Mouse (Mus musculus): ENCODE measurements around the gene Magi1. TPM values are rescaled to one million over a fixed set of nuclear protein-coding genes. Genes with fewer than 3 reads are reported as not detected.

Magi1 gene
- polyA plus RNA-seq, 1 experiment from 2014 or later: 7.9 TPM

GRCm38 (mm10) chr6:94146206-94146493 is 137.6 kb downstream of the Magi1 start:
- Histone ChIP-seq H3K9me3 (ENCODE audit: control insufficient read depth, low read length) (no peaks in the 10 kb centered on the region), H3K36me3 (ENCODE audit: control insufficient read depth, insufficient read depth, low read length) (no peaks in the 10 kb centered on the region), H3K9ac (ENCODE audit: low read length) (no peak overlapping the region), H3K4me1 (ENCODE audit: control insufficient read depth in 2 of 2, insufficient read depth in 2 of 2, low read length in 2 of 2) (peaks cover 12 to 45% of the 10 kb centered on the region in 2 experiments), H3K27ac (replicated peaks in 1 of 2; ENCODE audit: control insufficient read depth in 1 of 2, insufficient read depth in 1 of 2, low read depth in 2 of 2, low read length in 2 of 2) (no peak overlapping the region), H3K4me2 (ENCODE audit: low read length) (no peak overlapping the region), H3K27me3 (ENCODE audit: control insufficient read depth, insufficient read depth, low read length) (no peaks in the 10 kb centered on the region), H3K4me3 (ENCODE audit: control insufficient read depth in 1 of 2, insufficient read depth in 1 of 2, low read depth in 1 of 2, low read length in 2 of 2) (no peak overlapping the region)
- no peak for ATAC-seq (ENCODE audit: insufficient number of reproducible peaks, insufficient read depth, low FRiP score, low read depth)
- 32% methylated on average over 1 of the region's 1 CpGs for WGBS

DNA sequence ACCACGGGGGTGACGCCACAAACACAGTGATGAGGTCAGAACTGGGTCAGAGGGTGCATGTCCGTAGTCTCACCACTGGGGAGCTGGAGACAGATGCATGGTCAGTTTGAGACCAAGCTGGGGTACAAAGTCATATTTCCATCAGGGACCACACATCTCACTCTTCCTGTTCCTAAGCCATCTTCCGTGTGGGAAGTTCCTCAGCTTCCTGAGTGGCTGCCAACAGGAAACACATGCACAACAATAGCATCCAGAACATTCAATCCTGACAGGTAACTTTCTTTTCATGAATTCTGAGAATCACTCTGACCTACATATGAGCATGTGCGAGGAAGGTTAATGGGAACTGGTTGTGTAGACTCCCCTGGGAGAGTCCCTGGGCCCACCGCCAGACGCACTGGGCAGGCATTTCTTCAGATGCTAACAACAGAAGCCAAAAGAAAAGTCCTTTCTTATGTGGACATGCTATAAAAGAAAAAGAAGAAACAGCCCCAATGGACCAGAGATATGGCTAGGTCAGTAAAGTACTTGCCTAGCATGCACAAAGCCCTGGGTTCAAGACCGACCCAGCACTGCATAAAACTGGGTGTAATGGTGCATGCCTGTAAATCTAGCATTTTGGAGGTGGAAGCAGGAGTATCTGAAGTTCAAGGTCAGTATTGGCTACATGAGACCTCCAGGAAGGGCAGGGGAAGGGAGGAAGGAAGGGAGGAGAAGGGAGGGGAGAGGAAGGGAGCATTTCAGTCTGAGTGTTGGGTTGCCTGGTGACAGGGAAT is 138.1 kb downstream of the Magi1 start:
- Histone ChIP-seq H3K4me1 (ENCODE audit: control insufficient read depth in 2 of 2, insufficient read depth in 2 of 2, low read length in 2 of 2) (peaks cover 10 to 40% of the 10 kb centered on the region in 2 experiments), H3K9ac (ENCODE audit: low read length) (no peak overlapping the region), H3K27me3 (ENCODE audit: control insufficient read depth, insufficient read depth, low read length) (no peaks in the 10 kb centered on the region), H3K4me2 (ENCODE audit: low read length) (no peak overlapping the region), H3K36me3 (ENCODE audit: control insufficient read depth, insufficient read depth, low read length) (no peaks in the 10 kb centered on the region), H3K27ac (replicated peaks in 1 of 2; ENCODE audit: control insufficient read depth in 1 of 2, insufficient read depth in 1 of 2, low read depth in 2 of 2, low read length in 2 of 2) (0 out of 4 replicates have a peak overlapping the region, but pooled peaks of 1 of the 2 experiments have one; percentile 31), H3K9me3 (ENCODE audit: control insufficient read depth, low read length) (no peaks in the 10 kb centered on the region), H3K4me3 (ENCODE audit: control insufficient read depth in 1 of 2, insufficient read depth in 1 of 2, low read depth in 1 of 2, low read length in 2 of 2) (no peak overlapping the region)
- no peak for ATAC-seq (ENCODE audit: insufficient number of reproducible peaks, insufficient read depth, low FRiP score, low read depth)
- WGBS: 83% methylated on average over 8 of the region's 8 CpGs

- peaks cover 2 to 27% of the 10 kb centered on the region in 2 experiments; a peak in 3 of 4 replicates for H3K4me1 ChIP-seq (ENCODE audit: control insufficient read depth in 2 of 2, insufficient read depth in 2 of 2, low read length in 2 of 2)
- H3K36me3 ChIP-seq (ENCODE audit: control insufficient read depth, insufficient read depth, low read length): no peaks in the 10 kb centered on the region
- H3K27ac ChIP-seq (replicated peaks in 1 of 2; ENCODE audit: control insufficient read depth in 1 of 2, insufficient read depth in 1 of 2, low read depth in 2 of 2, low read length in 2 of 2): no peak overlapping the region
- H3K27me3 ChIP-seq (ENCODE audit: control insufficient read depth, insufficient read depth, low read length): no peaks in the 10 kb centered on the region
- no peaks in the 10 kb centered on the region for H3K9me3 ChIP-seq (ENCODE audit: control insufficient read depth, low read length)
- no peak overlapping the region for H3K4me3 ChIP-seq (ENCODE audit: control insufficient read depth in 1 of 2, insufficient read depth in 1 of 2, low read depth in 1 of 2, low read length in 2 of 2)
- ATAC-seq (ENCODE audit: insufficient number of reproducible peaks, insufficient read depth, low FRiP score, low read depth): no peak
- H3K9ac ChIP-seq (ENCODE audit: low read length): no peak overlapping the region
- H3K4me2 ChIP-seq (ENCODE audit: low read length): no peak overlapping the region
- WGBS: 85% methylated on average over 2 of the region's 2 CpGs
Measured at GRCm38 (mm10) chr6:94142493-94142892, 141.2 kb downstream of the Magi1 start.

GRCm38 (mm10) chr6:94141496-94141895 is 142.2 kb downstream of the Magi1 start:
- no peak overlapping the region for H3K27ac ChIP-seq (replicated peaks in 1 of 2; ENCODE audit: control insufficient read depth in 1 of 2, insufficient read depth in 1 of 2, low read depth in 2 of 2, low read length in 2 of 2)
- H3K27me3 ChIP-seq (ENCODE audit: control insufficient read depth, insufficient read depth, low read length): no peaks in the 10 kb centered on the region
- whole genome bisulfite sequencing: 40% methylated on average over 2 of the region's 2 CpGs
- no peak overlapping the region for H3K9ac ChIP-seq (ENCODE audit: low read length)
- ATAC-seq (ENCODE audit: insufficient number of reproducible peaks, insufficient read depth, low FRiP score, low read depth): no peak
- no peaks in the 10 kb centered on the region for H3K9me3 ChIP-seq (ENCODE audit: control insufficient read depth, low read length)
- H3K4me2 ChIP-seq (ENCODE audit: low read length): no peak overlapping the region
- peaks cover 2 to 22% of the 10 kb centered on the region in 2 experiments; a peak in 3 of 4 replicates for H3K4me1 ChIP-seq (ENCODE audit: control insufficient read depth in 2 of 2, insufficient read depth in 2 of 2, low read length in 2 of 2)
- no peak overlapping the region for H3K4me3 ChIP-seq (ENCODE audit: control insufficient read depth in 1 of 2, insufficient read depth in 1 of 2, low read depth in 1 of 2, low read length in 2 of 2)
- H3K36me3 ChIP-seq (ENCODE audit: control insufficient read depth, insufficient read depth, low read length): no peaks in the 10 kb centered on the region

- no peak overlapping the region for H3K9ac ChIP-seq (ENCODE audit: low read length)
- H3K9me3 ChIP-seq (ENCODE audit: control insufficient read depth, low read length): no peaks in the 10 kb centered on the region
- H3K36me3 ChIP-seq (ENCODE audit: control insufficient read depth, insufficient read depth, low read length): no peaks in the 10 kb centered on the region
- no peak for ATAC-seq (ENCODE audit: insufficient number of reproducible peaks, insufficient read depth, low FRiP score, low read depth)
- peaks cover 0 to 7% of the 10 kb centered on the region in 2 experiments; a peak in 1 of 4 replicates for H3K4me1 ChIP-seq (ENCODE audit: control insufficient read depth in 2 of 2, insufficient read depth in 2 of 2, low read length in 2 of 2)
- H3K27me3 ChIP-seq (ENCODE audit: control insufficient read depth, insufficient read depth, low read length): no peaks in the 10 kb centered on the region
- WGBS: 88% methylated on average over 3 of the region's 3 CpGs
- H3K4me2 ChIP-seq (ENCODE audit: low read length): no peak overlapping the region
- no peak overlapping the region for H3K27ac ChIP-seq (replicated peaks in 1 of 2; ENCODE audit: control insufficient read depth in 1 of 2, insufficient read depth in 1 of 2, low read depth in 2 of 2, low read length in 2 of 2)
- H3K4me3 ChIP-seq (ENCODE audit: control insufficient read depth in 1 of 2, insufficient read depth in 1 of 2, low read depth in 1 of 2, low read length in 2 of 2): no peak overlapping the region
Measured at GRCm38 (mm10) chr6:94139952-94140414, 143.7 kb downstream of the Magi1 start.

- Histone ChIP-seq H3K4me3 (ENCODE audit: control insufficient read depth in 1 of 2, insufficient read depth in 1 of 2, low read depth in 1 of 2, low read length in 2 of 2) (no peak overlapping the region), H3K4me1 (ENCODE audit: control insufficient read depth in 2 of 2, insufficient read depth in 2 of 2, low read length in 2 of 2) (0 out of 4 replicates have a peak, but pooled peaks cover 0 to 16% of the 10 kb centered on the region in 2 experiments)
- 85% methylated on average over 3 of the region's 3 CpGs for WGBS
Measured at GRCm38 (mm10) chr6:94136693-94137092, 147.0 kb downstream of the Magi1 start.

DNA sequence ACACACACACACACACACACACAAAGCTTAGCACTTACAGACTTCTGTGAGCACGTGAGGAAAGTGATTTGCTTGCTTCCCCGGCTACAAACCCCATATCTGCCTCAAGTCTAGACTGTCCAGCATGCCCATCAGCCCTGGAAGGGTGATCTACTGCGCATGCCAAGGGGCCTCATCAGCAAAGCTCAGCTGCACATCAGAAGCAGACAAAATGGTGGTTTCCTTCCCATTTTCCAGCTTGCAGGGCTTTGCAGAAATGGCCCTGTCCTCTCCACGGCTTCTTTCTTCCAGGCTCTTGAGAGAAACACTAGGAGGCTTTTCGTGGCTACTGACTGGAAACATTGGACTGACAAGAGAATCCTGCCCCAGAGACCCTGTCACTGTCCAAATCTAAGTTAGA is 149.6 kb downstream of the Magi1 start:
- Histone ChIP-seq H3K4me1 (ENCODE audit: control insufficient read depth in 2 of 2, insufficient read depth in 2 of 2, low read length in 2 of 2) (peaks cover 2 to 21% of the 10 kb centered on the region in 2 experiments), H3K9ac (ENCODE audit: low read length) (no peak overlapping the region), H3K9me3 (ENCODE audit: control insufficient read depth, low read length) (no peaks in the 10 kb centered on the region), H3K4me3 (ENCODE audit: control insufficient read depth in 1 of 2, insufficient read depth in 1 of 2, low read depth in 1 of 2, low read length in 2 of 2) (no peak overlapping the region), H3K27me3 (ENCODE audit: control insufficient read depth, insufficient read depth, low read length) (no peaks in the 10 kb centered on the region), H3K36me3 (ENCODE audit: control insufficient read depth, insufficient read depth, low read length) (no peaks in the 10 kb centered on the region), H3K4me2 (ENCODE audit: low read length) (no peak overlapping the region), H3K27ac (replicated peaks in 1 of 2; ENCODE audit: control insufficient read depth in 1 of 2, insufficient read depth in 1 of 2, low read depth in 2 of 2, low read length in 2 of 2) (no peak overlapping the region)
- no peak for ATAC-seq (ENCODE audit: insufficient number of reproducible peaks, insufficient read depth, low FRiP score, low read depth)
- WGBS: 77% methylated on average over 5 of the region's 5 CpGs

More at GRCm38 (mm10) chr6:94136693-94137092, 147.0 kb downstream of the Magi1 start:
- no peak overlapping the region for H3K9ac ChIP-seq (ENCODE audit: low read length)
- H3K9me3 ChIP-seq (ENCODE audit: control insufficient read depth, low read length): no peaks in the 10 kb centered on the region
- no peaks in the 10 kb centered on the region for H3K36me3 ChIP-seq (ENCODE audit: control insufficient read depth, insufficient read depth, low read length)
- no peaks in the 10 kb centered on the region for H3K27me3 ChIP-seq (ENCODE audit: control insufficient read depth, insufficient read depth, low read length)
- ATAC-seq (ENCODE audit: insufficient number of reproducible peaks, insufficient read depth, low FRiP score, low read depth): no peak
- no peak overlapping the region for H3K27ac ChIP-seq (replicated peaks in 1 of 2; ENCODE audit: control insufficient read depth in 1 of 2, insufficient read depth in 1 of 2, low read depth in 2 of 2, low read length in 2 of 2)
- no peak overlapping the region for H3K4me2 ChIP-seq (ENCODE audit: low read length)
